Mouse (Mus musculus) retina, adult 2 months (tissue): ENCODE measurements around the gene Cilp2.

Experiments used
- DNase-seq: peaks from one replicate; pipeline ENCODE4 v3.0.0-alpha.2; 2012; ENCODE audit warnings: low read depth, low spot score

Cilp2 gene

GRCm38 (mm10) chr8:69874155-69874554 lies 13.3 kb downstream of the Cilp2 start:
- DNase-seq = peak; percentile 34

GRCm38 (mm10) chr8:69870907-69871306 lies 16.6 kb downstream of the Cilp2 start:
- DNase-seq = no peak

GRCm38 (mm10) chr8:69870003-69870765 lies 17.3 kb downstream of the Cilp2 start:
- no peak for DNase-seq

- DNase-seq = no peak
Measured at GRCm38 (mm10) chr8:69867696-69868326, 19.7 kb downstream of the Cilp2 start.

GRCm38 (mm10) chr8:69864180-69864579 lies 23.3 kb downstream of the Cilp2 start:
- DNase-seq = no peak

GRCm38 (mm10) chr8:69863387-69864020 lies 24.0 kb downstream of the Cilp2 start:
- no peak for DNase-seq

GRCm38 (mm10) chr8:69861251-69861650 lies 26.2 kb downstream of the Cilp2 start:
- no peak for DNase-seq

GRCm38 (mm10) chr8:69860807-69861206 lies 26.7 kb downstream of the Cilp2 start:
- no peak for DNase-seq

GRCm38 (mm10) chr8:69853869-69854268 lies 33.6 kb downstream of the Cilp2 start:
- no peak for DNase-seq

- no peak for DNase-seq
Measured at GRCm38 (mm10) chr8:69850926-69851506, 36.5 kb downstream of the Cilp2 start.

GRCm38 (mm10) chr8:69849899-69850298 lies 37.6 kb downstream of the Cilp2 start:
- DNase-seq = no peak

- DNase-seq = no peak
Measured at GRCm38 (mm10) chr8:69848951-69849350, 38.5 kb downstream of the Cilp2 start.

- no peak for DNase-seq
Measured at GRCm38 (mm10) chr8:69847167-69848065, 40.1 kb downstream of the Cilp2 start.

GRCm38 (mm10) chr8:69837057-69837682 lies 50.3 kb downstream of the Cilp2 start:
- no peak for DNase-seq

- peak; percentile 39 for DNase-seq
Measured at GRCm38 (mm10) chr8:69832298-69832853, 55.1 kb downstream of the Cilp2 start, which contains the start of gene Pbx4. Gene Pbx4 (plus strand): TSS chr8:69832491.
